Mouse (Mus musculus): Measurements from ENCODE around the gene Prkag3.

The Prkag3 gene

GRCm38 (mm10) chr1:74748643-74749271 is at the start of gene Prkag3:
Gene Prkag3, minus strand, starts transcription at chr1:74749221.
- no peak for DNase-seq (ENCODE audit: extremely low spot score, low read depth, low spot score)

- DNase-seq (ENCODE audit: extremely low spot score, low read depth, low spot score), result no peak
Measured at GRCm38 (mm10) chr1:74797459-74797858, 48.4 kb upstream of the Prkag3 start.

GRCm38 (mm10) chr1:74795145-74795529 is 46.1 kb upstream of the Prkag3 start:
- DNase-seq (ENCODE audit: extremely low spot score, low read depth, low spot score), result no peak

GRCm38 (mm10) chr1:74794487-74795144 is 45.6 kb upstream of the Prkag3 start:
- no peak for DNase-seq (ENCODE audit: extremely low spot score, low read depth, low spot score)

GRCm38 (mm10) chr1:74792831-74793660 is 44.0 kb upstream of the Prkag3 start:
- no peak for DNase-seq (ENCODE audit: extremely low spot score, low read depth, low spot score)

GRCm38 (mm10) chr1:74791249-74791648 is 42.2 kb upstream of the Prkag3 start, which contains the start of gene Wnt10a:
Gene Wnt10a, plus strand, starts transcription at chr1:74791516.
- no peak for DNase-seq (ENCODE audit: extremely low spot score, low read depth, low spot score)

- DNase-seq (ENCODE audit: extremely low spot score, low read depth, low spot score), result no peak
Measured at GRCm38 (mm10) chr1:74790095-74790494, 41.1 kb upstream of the Prkag3 start.

GRCm38 (mm10) chr1:74788603-74789176 is 39.7 kb upstream of the Prkag3 start:
- no peak for DNase-seq (ENCODE audit: extremely low spot score, low read depth, low spot score)

GRCm38 (mm10) chr1:74787846-74788245 is 38.8 kb upstream of the Prkag3 start:
- peak; percentile 85 for DNase-seq (ENCODE audit: extremely low spot score, low read depth, low spot score)

GRCm38 (mm10) chr1:74784041-74784759 is 35.2 kb upstream of the Prkag3 start:
- DNase-seq (ENCODE audit: extremely low spot score, low read depth, low spot score), result no peak

- DNase-seq (ENCODE audit: extremely low spot score, low read depth, low spot score), result no peak
Measured at GRCm38 (mm10) chr1:74783554-74783953, 34.5 kb upstream of the Prkag3 start.

GRCm38 (mm10) chr1:74782045-74782444 is 33.0 kb upstream of the Prkag3 start:
- DNase-seq (ENCODE audit: extremely low spot score, low read depth, low spot score), result no peak

GRCm38 (mm10) chr1:74778934-74779486 is 30.0 kb upstream of the Prkag3 start:
- DNase-seq (ENCODE audit: extremely low spot score, low read depth, low spot score), result no peak

GRCm38 (mm10) chr1:74775816-74776215 is 26.8 kb upstream of the Prkag3 start:
- DNase-seq (ENCODE audit: extremely low spot score, low read depth, low spot score), result no peak

GRCm38 (mm10) chr1:74774062-74774461 is 25.0 kb upstream of the Prkag3 start:
- DNase-seq (ENCODE audit: extremely low spot score, low read depth, low spot score), result no peak

GRCm38 (mm10) chr1:74773136-74773535 is 24.1 kb upstream of the Prkag3 start:
- DNase-seq (ENCODE audit: extremely low spot score, low read depth, low spot score), result peak; percentile 42

- DNase-seq (ENCODE audit: extremely low spot score, low read depth, low spot score), result no peak
Measured at GRCm38 (mm10) chr1:74771931-74772620, 23.1 kb upstream of the Prkag3 start.

- no peak for DNase-seq (ENCODE audit: extremely low spot score, low read depth, low spot score)
Measured at GRCm38 (mm10) chr1:74771845-74771930, 22.7 kb upstream of the Prkag3 start, which contains the start of gene Wnt6. Gene Wnt6, plus strand, starts transcription at chr1:74771892.

- DNase-seq (ENCODE audit: extremely low spot score, low read depth, low spot score), result no peak
Measured at GRCm38 (mm10) chr1:74771467-74771844, 22.4 kb upstream of the Prkag3 start.

- DNase-seq (ENCODE audit: extremely low spot score, low read depth, low spot score), result no peak
Measured at GRCm38 (mm10) chr1:74770727-74771466, 21.9 kb upstream of the Prkag3 start.
